Mouse (Mus musculus) stomach, postnatal 0 days (tissue): ENCODE measurements around the gene Efna1. TPM values are rescaled to one million over a fixed set of nuclear protein-coding genes. Genes with fewer than 3 reads are reported as not detected.

Experiments
- ATAC-seq: fragments of 200-750 bp; cut with Nextera tagmentation; 2 replicates; pipeline ENCODE4 v1.8.0; 2017; ENCODE audit not compliant: low FRiP score, low TSS enrichment
- DNase-seq: peaks from one replicate; pipeline ENCODE4 v3.0.0-alpha.2; 2016; ENCODE audit warnings: low spot score
- H3K27ac ChIP-seq: fragments of 300-500 bp; sonication (generic); replicated peaks from 2 replicates; pipeline ENCODE4 v1.5.1; 2014; ENCODE audit warnings: mild to moderate bottlenecking, control low read depth
- H3K27me3 ChIP-seq: fragments of 300-500 bp; sonication (generic); 2 replicates; pipeline ENCODE4 v1.6.1; 2014; ENCODE audit warnings: low read length; ENCODE audit not compliant: control insufficient read depth, insufficient read depth
- H3K36me3 ChIP-seq: fragments of 300-500 bp; sonication (generic); 2 replicates; pipeline ENCODE4 v1.6.1; 2014; ENCODE audit warnings: low read length, mixed read lengths; ENCODE audit not compliant: control insufficient read depth, insufficient read depth
- H3K4me1 ChIP-seq: fragments of 300-500 bp; sonication (generic); replicated peaks from 2 replicates; pipeline ENCODE4 v1.6.1; 2014; ENCODE audit warnings: antibody characterized with exemption; ENCODE audit not compliant: control insufficient read depth, insufficient read depth
- H3K4me2 ChIP-seq: fragments of 300-500 bp; sonication (generic); replicated peaks from 2 replicates; pipeline ENCODE4 v1.6.1; 2014; ENCODE audit warnings: low read depth, mild to moderate bottlenecking, control low read depth, moderate library complexity
- H3K4me3 ChIP-seq: fragments of 300-500 bp; sonication (generic); 2 replicates; pipeline ENCODE4 v1.5.1; 2014; ENCODE audit warnings: low read depth, low read length, control low read depth
- H3K9ac ChIP-seq: fragments of 300-500 bp; sonication (generic); 2 replicates; pipeline ENCODE4 v1.6.1; 2014; ENCODE audit warnings: mild to moderate bottlenecking, low read length, control low read depth, mixed read lengths
- H3K9me3 ChIP-seq: fragments of 300-500 bp; sonication (generic); 2 replicates; pipeline ENCODE4 v1.6.1; 2016; ENCODE audit warnings: low read length; ENCODE audit not compliant: control insufficient read depth
- CTCF ChIP-seq: IDR thresholded peaks from 2 replicates; pipeline ENCODE4 v1.5.1; 2016; ENCODE audit warnings: antibody characterized with exemption, low read depth, mild to moderate bottlenecking, moderate library complexity
- EP300 ChIP-seq: optimal IDR thresholded peaks from 2 replicates; pipeline ENCODE3; 2016; ENCODE audit warnings: antibody characterized with exemption
- WGBS: fragments of 180-500 bp; shearing (Covaris S2); extraction: QIAGEN DNeasy Blood & Tissue Kit; methylation state at CpG from one replicate; pipeline ENCODE4 v1.1.7; 2014; 5-methylcytosine and 5-hydroxymethylcytosine counted together
- polyA plus RNA-seq: library from polyadenylated mRNA; unstranded; fragments of >200 nt; fragmentation: Nextera tagmentation; extraction: Ambion mirVana; gene quantifications from 2 replicates; pipeline ENCODE4 v1.2.1, GENCODE M21; 2015

Efna1 gene
- polyA plus RNA-seq, 1 experiment from 2014 or later, result 36.6 TPM

DNA sequence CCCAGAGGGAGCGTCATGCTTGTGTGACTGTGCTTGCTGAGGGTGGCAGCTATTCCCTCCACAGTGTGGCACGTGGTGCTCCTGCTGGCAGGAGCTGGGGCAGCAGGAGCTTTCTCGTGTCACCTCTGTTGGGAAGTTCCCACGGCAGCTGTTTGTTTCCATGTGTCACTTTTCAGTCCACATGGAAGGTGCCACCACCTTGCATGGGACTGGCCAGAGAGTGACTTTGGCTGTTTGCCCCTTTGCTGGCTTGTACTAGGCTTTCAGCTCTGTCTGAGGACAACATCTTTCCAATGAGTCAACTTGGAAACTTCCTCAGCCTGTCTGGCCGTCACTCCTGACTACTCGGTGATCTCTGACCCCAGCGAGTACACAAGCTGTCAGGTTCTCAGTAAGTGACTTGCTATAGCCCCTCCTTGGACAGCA lies 7.6 kb upstream of the Efna1 start:
- no peak overlapping the region for H3K27ac ChIP-seq

DNA sequence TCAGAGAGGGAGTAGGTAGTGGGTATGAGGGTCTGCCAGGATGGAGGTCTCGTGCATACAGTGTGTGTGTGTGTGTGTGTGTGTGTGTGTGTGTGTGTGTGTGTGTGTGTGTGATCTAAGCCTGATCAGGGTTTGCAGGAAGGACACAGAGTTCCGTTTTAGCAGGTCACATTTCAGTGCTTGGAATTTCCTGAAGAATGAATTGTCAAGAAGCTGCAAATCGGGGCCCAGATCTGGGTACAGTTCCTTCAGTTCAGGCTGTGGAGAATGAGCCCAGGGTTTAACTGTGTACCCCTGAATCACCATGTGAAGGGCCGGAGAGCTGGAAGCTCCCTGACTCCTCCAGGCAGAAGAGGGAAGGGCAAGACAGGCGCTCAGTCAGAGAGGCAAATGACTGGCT lies 6.3 kb upstream of the Efna1 start:
- Histone ChIP-seq H3K27me3 (no peaks in the 10 kb centered on the region), H3K36me3 (no peaks in the 10 kb centered on the region), H3K4me2 (no peak overlapping the region), H3K9ac (no peak overlapping the region), H3K9me3 (no peaks in the 10 kb centered on the region), H3K4me3 (no peak overlapping the region), H3K4me1 (no peaks in the 10 kb centered on the region), H3K27ac (no peak overlapping the region)
- ATAC-seq, result no peak
- no peak for DNase-seq
- TF ChIP-seq EP300, result no peak
- no peak for TF ChIP-seq CTCF
- 49% methylated on average over 5 of the region's 5 CpGs for WGBS

More for the DNA sequence above, 7.6 kb upstream of the Efna1 start:
- no peaks in the 10 kb centered on the region for H3K36me3 ChIP-seq
- DNase-seq, result peak; percentile 60
- no peak overlapping the region for H3K9ac ChIP-seq
- ATAC-seq, result peak; percentile 64
- H3K4me2 ChIP-seq, result no peak overlapping the region
- H3K9me3 ChIP-seq, result no peaks in the 10 kb centered on the region
- H3K4me1 ChIP-seq, result no peaks in the 10 kb centered on the region
- no peaks in the 10 kb centered on the region for H3K27me3 ChIP-seq
- H3K4me3 ChIP-seq, result no peak overlapping the region
- TF ChIP-seq CTCF (peak; percentile 36), EP300 (no peak)
- whole genome bisulfite sequencing, result 26% methylated on average over 7 of the region's 7 CpGs

DNA sequence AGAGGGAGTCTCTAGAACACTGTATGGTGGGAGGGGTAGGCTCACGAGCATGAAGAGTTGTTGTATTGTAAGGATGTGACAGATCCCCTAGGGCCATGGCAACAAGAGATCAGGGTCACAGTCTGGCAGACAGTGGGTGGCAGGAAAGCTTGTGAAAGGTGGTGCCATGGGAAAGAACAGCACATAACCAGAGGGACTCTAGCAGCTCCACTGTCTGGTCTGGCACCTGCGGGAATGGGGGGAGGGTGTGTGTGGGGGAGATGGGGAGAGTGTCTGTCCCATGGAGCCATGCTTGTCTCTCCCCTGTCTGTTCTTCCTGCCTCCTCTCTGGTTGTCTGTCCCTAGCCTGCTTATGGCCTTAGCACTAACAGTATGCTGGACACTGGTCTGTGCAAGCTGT lies 4.6 kb upstream of the Efna1 start:
- H3K36me3 ChIP-seq, result no peaks in the 10 kb centered on the region
- no peaks in the 10 kb centered on the region for H3K9me3 ChIP-seq
- no peak overlapping the region for H3K9ac ChIP-seq
- H3K4me2 ChIP-seq, result no peak overlapping the region
- DNase-seq (no peak), ATAC-seq (no peak)
- no peak overlapping the region for H3K27ac ChIP-seq
- WGBS, result 37% methylated on average over 2 of the region's 2 CpGs
- H3K27me3 ChIP-seq, result no peaks in the 10 kb centered on the region
- H3K4me1 ChIP-seq, result 0 out of 2 replicates have a peak, but pooled peaks cover 4% of the 10 kb centered on the region
- TF ChIP-seq EP300 (no peak), CTCF (no peak)
- H3K4me3 ChIP-seq, result no peak overlapping the region

DNA sequence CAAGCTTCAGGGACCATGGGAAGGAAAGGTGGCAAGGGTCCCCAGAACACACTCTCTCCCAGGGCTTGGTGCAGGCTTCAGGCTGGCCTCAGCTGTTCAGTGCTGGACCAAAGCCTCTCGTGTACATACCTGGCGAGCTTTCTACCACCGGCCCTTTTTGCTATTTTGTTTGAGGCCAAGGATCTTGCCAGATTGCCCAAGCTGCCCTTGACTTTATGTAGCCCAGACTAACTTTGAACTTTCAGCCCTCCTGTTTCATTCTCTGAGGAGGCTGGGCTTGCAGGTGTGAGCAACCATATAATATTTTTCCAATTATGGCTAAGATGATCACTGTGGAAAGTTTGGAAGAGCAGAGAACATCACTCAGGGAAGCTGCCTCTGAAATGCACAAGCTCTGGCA lies 3.3 kb upstream of the Efna1 start:
- Histone ChIP-seq H3K36me3 (no peaks in the 10 kb centered on the region), H3K27me3 (no peaks in the 10 kb centered on the region), H3K4me2 (no peak overlapping the region), H3K27ac (no peak overlapping the region), H3K4me3 (no peak overlapping the region), H3K9me3 (no peaks in the 10 kb centered on the region), H3K9ac (no peak overlapping the region), H3K4me1 (0 out of 2 replicates have a peak, but pooled peaks cover 4% of the 10 kb centered on the region)
- ATAC-seq, result no peak
- WGBS, result 80% methylated on average over 3 of the region's 3 CpGs
- DNase-seq, result no peak
- no peak for TF ChIP-seq CTCF
- TF ChIP-seq EP300, result no peak

DNA sequence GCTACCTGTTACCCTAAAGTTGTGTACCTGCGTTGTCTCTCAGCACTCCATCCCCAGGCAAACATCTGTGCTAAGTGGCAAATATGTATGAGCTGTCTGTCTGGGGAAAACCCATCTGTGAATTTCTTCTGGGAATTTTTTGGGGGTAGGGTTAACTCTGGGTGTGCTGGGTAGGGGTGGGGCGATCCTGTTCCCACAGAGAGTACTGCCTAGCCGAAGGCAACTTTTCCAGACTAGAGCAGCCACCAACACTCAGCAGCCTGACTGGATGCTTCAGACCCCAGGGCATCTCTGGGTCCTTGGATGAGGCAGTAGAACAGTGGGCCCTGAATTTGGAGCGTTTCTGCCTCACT lies 1.3 kb upstream of the Efna1 start:
- peaks cover 7% of the 10 kb centered on the region; the same call in 1 of the 2 replicates for H3K4me1 ChIP-seq
- H3K27me3 ChIP-seq, result no peaks in the 10 kb centered on the region
- H3K9ac ChIP-seq, result no peak overlapping the region
- no peak overlapping the region for H3K27ac ChIP-seq
- no peak for TF ChIP-seq EP300
- no peak for TF ChIP-seq CTCF
- ATAC-seq (no peak), DNase-seq (no peak)
- no peaks in the 10 kb centered on the region for H3K36me3 ChIP-seq
- H3K4me3 ChIP-seq, result no peak overlapping the region
- WGBS, result 29% methylated on average over 4 of the region's 4 CpGs
- H3K4me2 ChIP-seq, result no peak overlapping the region
- H3K9me3 ChIP-seq, result no peaks in the 10 kb centered on the region

DNA sequence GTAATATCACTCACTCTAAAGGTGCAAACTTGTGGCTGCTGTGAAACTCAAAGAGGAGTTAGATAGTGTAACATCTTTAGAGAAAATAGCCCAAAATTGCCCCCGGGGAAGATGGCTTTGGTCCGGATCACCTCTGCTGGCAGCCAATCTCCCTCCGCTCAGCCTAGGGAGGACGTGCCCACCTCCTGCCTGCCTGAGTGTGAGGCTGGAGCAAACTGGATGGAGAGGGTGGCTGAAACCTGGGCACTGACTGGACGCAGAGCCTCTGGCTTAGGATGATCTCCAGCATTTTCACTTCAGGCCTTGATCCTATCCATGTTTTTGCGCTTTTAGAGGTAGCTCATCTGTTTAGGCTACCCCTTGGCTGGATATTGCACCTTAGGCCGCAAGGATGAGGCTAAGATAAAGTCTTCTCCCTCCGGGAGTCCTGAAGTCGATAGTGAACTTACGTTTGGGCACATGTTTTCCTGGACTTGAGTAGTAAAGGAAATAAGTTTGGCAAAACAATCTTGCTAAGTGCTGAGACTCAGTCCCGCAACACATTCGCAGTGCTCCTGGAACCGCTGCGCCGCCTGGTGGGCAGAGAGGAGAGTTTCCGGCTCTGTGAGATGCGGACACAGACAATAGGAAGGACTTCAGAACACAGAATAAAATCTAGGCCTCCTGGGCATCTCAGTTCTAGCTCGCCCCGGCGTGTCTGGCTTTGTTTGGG lies 793 bp upstream of the Efna1 start:
- Histone ChIP-seq H3K27ac (peak overlapping the region; percentile 96), H3K4me2 (peak overlapping the region; percentile 91), H3K4me3 (peak overlapping the region; percentile 67; the same call in 1 of the 2 replicates), H3K4me1 (peaks cover 11% of the 10 kb centered on the region; the same call in 1 of the 2 replicates), H3K36me3 (no peaks in the 10 kb centered on the region), H3K9me3 (no peaks in the 10 kb centered on the region), H3K9ac (peak overlapping the region; percentile 89), H3K27me3 (no peaks in the 10 kb centered on the region)
- ATAC-seq (no peak), DNase-seq (peak; percentile 88)
- 13% methylated on average over 20 of the region's 20 CpGs for WGBS
- TF ChIP-seq EP300 (no peak), CTCF (peak; percentile 96)
